Mouse (Mus musculus) cerebellum, postnatal 4 days (tissue): ENCODE data around the gene Gm10282.

ENCODE experiments used
- DNase-seq, 2 experiments: peaks; one replicate each; pipeline ENCODE4 v3.0.0; 2022; ENCODE audit warnings: low spot score in 2 of 2, mixed read lengths in 1 of 2

The Gm10282 gene

DNA sequence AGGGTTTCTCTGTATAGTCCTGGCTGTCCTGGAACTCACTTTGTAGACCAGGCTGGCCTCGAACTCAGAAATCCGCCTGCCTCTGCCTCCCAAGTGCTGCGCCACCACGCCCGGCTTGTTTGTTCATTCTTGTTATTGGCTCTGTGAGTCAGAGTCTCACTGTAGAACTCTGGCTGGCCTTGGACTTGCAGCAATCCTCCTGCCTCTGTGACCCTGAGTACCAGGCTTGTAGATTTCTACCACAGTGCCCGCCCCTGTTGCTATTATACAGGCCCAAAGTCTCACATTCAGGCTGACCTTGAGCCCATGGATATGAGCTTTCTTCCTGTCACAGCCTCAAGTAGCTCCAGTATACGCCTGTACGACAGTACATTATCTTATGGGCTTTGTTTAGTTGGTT lies 8.5 kb downstream of the Gm10282 start:
- no peak for DNase-seq

DNA sequence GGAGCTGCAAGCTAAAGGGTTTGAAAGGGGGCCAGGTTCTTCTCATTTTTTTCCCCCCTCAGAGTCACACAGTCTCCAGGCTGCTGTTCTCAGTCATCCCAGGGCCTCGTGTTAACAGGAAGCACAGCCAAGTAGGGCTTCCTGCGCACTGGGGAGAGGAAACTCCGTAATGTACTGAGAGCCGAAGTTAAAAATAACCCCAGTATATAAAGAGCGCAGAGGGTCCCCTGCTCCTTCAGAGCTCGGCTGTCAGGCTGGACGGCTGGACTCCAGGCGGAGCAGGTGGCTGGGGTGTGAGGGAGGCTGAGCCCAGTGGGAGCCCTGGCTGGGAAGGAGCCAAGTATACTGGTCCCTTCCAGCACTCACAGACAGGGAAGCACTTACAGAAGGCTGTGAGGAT lies 9.4 kb downstream of the Gm10282 start:
- peak in 1 of 2 experiments; percentile 72 for DNase-seq

DNA sequence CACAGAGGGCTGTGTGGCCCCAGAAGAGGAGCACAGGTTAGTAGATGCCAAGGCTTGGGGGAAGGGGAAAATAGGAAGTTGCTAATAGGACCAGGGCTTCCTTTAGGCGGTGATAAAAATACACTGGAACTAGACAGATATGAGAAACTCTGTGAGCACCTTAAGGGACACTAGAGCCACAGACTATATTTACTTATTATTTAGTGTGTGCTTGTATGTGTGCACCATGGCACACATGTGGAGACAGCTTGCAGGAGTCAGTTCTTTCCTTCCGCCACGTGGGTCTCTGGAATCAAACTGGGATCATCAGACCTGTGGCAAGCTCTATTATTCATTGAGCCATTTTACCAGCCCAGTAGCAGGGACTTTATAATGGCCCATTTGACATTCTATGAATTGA lies 9.9 kb downstream of the Gm10282 start:
- DNase-seq: no peak

DNA sequence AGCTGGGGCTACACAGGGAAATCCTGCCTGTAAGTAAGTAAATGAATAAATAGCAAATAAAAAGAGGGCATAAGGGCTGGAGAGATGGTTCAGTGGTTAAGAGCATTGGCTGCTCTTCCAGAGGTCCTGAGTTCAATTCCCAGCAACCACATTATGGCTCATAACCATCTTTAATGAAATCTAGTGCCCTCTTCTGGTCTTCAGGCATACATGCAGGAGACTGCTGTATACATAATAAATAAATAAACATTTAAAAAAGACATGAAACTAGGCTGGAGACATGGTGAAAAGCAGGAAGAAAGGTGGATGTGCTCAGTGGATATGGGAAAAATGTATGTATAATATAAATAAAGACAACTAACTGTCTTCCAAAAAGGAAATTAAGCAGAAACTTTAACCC lies 11.8 kb downstream of the Gm10282 start:
- no peak for DNase-seq

DNA sequence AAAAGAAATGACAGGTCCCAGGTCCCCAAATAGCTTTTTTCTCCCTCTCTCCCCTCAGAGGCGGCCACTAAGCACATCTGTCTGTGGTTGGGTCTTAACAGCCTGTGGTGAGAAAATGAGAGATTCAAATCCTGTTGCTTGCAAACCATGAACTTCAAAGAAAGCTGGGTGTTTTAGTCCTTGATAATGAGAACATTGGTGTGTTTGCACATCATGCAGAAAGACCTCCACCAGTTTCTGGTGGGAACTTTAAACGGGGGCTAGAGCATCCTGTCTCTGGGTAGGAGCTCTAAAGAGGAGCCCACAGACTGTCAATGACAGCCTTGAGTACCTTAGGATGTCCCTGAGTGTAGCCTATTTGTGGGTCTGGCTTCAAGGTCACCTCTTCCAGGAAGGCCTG lies 14.0 kb downstream of the Gm10282 start:
- no peak for DNase-seq

DNA sequence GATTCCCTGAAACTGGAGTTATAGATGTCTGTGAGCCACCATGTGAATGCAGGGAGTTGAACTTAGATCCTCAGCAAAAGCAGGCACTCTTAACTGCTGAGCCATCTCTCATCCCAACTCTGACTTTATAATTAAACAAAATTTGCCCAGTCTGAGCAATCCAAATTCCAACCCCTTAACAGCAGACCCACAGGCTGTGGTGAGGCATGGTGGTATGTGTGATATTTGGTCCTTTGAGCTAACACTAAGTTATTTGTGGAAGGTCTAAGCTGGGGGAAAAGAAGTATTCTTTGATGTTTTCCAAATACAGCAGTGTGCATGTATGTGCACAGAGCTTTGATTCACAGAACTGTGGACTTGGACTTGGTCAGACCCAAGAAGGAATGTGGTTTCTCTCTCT lies 16.0 kb downstream of the Gm10282 start:
- no peak for DNase-seq

DNA sequence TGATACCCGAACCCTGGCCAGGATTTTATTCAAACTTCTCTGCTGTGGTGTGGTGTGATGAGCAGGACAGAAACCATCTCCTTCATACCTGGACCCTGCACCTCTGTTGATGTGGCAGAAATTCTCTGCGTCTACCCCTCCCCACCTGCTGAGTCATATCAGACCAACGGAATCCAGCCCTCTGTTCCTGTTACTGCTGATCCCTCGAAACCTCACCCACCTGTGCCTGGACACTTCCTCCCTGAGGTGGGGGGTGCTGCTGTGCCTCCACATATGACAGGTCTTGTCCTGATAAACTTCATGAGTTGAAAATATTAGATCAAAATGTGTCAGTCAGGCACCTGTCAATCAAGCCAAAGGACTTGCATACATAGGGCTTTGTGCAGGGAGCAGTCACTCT lies 19.8 kb downstream of the Gm10282 start:
- no peak for DNase-seq

DNA sequence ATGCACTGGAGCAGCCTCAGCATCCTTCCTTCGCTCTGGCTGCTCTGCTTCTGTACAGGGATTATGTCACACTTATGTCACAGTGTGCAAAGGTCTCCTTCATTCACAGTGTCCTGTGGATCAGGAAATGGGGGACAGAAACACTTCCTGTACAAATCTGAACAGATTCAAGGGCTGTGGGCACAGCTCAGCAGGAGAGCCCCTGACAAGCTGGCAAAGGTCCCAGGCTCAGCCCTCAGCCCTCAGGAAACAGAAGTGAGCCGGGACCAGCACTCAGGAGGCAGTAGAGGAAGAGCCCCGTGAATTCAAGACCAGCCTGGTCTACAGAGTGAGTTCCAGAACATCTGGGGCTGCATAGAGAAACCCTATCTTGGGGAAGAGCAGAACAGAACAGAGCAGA lies 23.4 kb downstream of the Gm10282 start:
- DNase-seq: peak in 1 of 2 experiments; percentile 25

DNA sequence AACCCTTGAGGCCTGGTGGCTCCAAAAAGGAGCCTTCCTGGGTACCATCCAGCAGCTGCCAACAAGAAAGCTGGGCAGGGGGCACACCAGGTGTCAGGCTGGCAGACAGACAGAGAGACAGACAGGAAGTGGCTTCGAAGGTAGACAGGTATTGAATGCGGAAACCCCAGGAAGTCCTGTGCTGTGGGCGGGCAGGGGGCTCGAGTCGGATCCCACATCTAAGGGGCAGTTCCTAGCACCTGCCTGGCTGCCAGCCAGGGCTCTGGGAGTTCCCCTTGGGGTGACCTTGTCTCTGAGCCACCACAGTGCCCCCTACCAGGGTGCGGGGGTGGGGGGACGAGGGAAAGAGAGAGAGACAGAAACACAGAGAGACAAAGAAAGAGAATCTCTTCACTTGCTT lies 25.9 kb downstream of the Gm10282 start:
- no peak for DNase-seq

DNA sequence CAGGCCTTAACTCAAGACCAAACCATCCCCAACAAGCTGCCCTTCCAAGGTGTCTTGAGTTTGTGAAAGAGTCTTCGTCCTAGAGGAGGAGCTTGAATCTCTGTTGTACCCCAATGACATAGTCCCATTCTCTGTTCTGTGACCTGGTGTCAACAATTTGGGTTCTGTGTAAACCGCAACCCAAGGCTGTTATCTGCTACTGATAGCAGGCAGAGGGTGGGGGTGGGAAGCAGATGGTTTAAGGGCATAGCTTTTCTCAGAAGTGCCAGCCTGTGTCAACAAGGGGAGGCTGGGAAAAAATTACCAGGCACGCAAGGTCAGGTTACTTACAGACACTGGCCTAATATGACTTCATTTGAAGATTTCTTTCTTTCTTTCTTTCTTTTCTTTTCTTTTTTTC lies 27.8 kb downstream of the Gm10282 start:
- DNase-seq: no peak

DNA sequence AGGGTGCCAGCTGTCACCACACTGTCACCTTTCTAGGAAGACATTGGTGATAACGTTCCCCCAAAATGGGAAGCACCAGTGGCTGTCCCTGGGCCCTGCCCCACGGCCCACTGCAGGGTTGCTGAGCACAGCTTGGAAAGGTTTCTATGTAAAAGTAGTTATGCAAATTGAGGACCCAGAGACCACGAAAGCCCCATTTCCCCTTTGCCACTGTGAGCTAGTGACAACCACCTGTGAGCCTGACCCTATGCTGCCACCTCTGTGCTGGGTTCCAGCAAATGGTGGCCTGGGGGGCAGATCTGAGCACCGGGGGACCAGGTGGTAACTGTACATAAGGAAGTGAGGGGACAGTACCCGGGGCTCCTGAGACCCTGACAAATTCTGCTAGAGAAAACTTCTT lies 31.3 kb downstream of the Gm10282 start:
- DNase-seq: no peak

DNA sequence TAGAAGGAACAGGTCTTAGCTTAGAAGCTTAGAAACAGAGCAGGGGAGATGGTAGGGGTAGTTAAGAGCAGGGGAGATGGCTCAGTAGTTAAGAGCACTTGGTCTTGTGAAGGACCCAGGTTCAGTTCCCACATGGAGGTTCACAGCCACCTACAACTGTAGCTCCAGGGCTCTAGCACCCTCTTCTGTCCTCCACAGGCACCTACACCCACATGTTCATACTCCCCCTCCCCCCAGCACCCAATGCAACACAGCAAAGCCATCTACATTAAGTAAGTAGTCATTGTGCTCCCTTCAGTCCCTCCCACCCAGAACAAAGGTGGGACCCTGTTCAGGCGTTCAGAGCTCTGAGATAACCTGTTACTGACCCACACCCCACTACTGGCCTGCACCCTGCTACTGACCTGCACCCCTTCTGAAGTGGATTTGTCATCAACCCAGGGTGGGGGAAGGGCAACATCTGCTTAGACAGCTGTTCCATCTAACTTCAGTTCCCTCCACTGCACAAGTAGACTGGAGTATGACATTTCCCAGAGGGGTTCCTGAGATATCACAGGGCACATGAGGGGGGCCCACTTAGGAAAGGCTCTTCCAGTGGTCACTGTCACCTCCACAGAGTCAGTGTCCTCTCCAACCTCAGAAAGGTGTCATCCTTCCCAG lies 31.8 kb downstream of the Gm10282 start:
- DNase-seq: no peak

DNA sequence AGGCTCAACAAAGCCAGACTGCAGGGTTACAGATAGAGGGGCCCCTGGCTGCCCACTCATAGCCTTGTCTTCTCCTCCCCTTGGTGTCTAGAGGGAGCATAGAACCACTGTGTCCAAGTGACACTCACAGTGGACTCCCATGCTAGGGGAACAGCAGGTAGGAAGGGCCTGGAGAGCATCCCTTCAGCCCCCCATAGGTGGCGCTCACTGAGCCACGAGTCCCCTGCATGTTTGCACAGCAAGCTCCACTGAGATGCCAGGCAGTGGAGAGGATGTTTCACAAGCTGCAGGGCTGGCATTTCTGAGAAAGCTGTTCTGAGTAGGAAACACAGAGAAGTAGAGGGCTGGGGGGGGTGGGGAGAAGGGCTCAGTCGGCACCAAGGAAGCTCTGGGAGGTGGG lies 32.7 kb downstream of the Gm10282 start:
- peak; percentile 29 to 54 for DNase-seq

DNA sequence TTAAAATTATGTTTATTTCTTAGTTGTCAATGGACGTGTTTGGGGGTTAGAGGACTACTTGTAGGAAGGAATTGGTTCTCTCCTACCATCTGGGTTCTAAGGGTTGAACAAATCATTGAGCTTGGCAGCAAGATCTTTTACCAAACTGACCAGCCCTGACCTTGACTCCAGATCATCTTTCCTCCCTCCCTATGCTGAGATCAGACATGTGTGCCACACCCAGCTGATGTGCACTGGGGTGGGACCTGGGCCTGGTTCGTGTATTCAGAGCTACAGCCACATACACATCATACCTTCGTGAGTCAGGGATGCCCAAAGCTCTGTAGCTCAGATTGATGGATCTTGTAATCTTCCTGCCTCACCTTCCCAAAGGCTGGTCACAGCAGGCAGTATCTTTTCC lies 33.4 kb downstream of the Gm10282 start:
- DNase-seq: no peak

DNA sequence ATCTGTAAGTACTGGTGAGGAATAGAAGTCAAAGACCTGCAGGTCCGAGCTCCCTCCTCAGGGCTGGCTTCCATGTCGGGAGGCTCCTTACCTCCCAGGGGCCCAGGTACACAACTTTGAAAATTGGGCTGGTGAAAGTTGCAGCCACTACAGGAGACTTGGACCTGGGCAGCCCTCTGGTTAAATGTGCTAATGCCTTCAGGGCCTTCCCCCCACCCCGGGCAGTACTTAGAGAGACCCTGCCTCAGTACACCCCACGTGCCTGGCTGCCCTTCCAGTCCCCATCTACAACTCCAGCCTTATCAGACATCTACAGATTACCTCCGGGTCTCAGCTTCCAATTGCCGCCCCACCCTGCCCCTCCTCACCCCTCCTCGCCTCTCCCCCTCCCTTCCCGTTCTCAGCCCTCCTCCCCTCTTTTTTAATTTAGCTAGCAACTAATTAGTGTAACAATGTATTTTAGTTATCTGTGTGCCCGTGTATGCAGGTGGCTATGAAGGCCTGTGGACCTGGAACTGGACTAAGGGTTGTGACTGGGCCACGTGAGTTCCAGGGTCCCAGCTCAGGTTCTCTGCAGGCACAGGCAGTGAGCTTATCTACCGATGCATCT lies 33.9 kb downstream of the Gm10282 start:
- DNase-seq: no peak

DNA sequence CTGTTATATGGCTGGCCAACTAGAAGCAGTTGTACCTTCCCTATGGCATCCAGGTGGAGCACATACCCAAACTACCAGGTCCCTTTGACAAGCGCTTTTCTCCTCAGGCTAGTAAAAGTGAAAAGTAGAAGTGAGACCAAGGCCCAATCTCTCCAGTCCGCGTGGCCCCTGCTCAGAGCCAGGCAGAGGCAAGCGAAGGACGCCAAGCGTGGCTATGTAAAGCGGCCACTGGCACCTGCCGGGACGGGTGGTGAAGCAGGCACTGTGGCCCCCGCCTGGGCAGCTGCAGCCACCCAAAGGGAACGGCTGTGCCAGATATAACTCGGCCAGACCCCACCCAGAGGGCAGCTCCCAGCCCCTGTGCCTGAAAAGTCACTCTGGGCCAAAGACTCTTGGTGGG lies 34.5 kb downstream of the Gm10282 start:
- no peak for DNase-seq

DNA sequence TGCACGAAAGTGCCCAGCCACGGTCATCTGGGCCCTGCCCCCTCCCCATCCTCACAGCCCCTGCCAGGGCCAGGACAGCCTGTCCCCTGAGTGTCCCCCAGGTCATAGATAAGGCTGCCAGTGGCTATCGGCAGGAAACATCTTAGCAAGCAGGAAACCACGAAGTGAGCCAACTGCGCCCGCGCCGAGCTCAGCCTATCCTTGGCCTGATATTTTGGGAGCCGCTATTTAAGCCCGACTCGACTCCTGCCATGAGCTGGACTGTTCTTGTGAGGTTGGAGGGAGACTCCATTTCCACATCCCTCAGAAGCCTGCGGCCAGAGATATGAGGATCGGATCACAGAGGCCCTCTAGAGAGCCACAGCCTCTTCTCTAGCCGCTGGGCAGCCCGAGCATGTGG lies 36.7 kb downstream of the Gm10282 start:
- DNase-seq: no peak

DNA sequence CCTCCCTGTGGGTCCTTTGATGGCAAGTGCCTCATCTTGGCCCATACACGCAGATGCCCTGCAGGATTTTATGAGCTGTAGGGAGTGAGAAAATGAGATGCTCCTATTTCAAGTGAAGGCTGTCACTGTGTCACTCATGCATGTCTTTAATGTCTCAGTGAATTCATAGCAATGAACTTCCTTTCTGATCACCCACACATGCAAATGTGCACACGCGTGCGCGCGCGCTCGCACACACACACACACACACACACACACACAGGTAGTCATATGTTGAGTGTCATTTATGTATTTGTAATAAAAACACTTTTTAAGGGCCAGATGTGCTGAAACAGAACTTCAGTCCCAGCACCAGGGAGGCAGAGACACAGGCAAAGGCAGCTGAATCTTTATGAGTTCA lies 38.0 kb downstream of the Gm10282 start:
- DNase-seq: no peak

DNA sequence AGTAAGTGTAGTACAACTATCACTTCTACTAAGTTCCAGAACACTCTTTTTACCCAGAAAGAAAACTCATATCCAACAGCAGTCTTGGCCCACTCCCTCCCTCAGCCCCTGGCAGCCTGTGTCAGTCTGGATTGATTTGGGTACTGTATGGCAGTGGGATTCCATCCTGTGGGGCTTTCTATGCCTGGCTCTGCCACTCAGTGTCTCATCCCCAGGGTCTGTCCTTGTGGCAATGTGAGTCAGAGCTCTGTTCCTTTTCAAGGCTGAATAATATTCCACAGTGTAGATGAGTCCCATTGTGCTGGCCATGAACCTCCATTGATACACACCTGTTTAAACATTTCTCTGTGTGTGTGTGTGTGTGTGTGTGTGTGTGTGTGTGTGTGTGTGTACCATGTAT lies 38.4 kb downstream of the Gm10282 start:
- no peak for DNase-seq

DNA sequence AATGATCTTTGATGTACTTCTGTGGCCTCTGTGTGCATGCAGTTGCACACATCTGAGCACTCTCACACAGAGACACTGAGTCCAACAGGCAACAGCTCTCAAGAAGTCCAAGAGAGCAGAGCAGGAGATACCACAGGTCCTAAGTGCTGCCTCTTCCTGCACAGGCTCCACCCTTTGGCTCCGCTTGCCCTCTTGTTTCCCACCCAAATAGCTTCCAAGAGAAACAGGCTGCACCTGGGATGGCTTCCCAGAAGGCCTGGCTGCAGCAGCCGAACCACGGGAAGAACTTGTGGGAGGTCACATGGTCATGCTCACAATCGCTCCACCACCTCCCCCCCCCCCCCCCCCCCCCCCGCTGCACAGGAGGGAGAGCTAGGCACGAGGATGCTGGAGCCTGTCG lies 39.7 kb downstream of the Gm10282 start:
- no peak for DNase-seq

DNA sequence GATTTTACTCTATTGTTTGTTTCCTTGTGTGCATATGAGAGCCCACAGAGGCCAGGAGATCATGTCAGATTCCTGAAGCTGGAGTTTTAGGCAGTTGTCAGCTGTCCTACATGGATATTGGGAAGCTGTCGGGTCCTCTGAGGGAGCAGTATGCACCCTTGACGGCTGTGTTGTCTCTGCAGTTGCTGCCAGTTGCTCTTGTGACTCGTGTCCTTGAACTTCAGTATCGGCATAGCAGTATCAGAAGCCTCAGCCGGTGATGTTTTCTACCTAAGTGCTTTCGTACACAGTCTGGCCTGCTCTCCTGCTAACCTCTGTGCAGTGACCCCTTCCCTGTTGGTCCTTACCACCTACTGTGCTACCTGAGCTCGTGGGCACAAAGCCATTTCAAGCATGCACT lies 41.6 kb downstream of the Gm10282 start:
- no peak for DNase-seq

DNA sequence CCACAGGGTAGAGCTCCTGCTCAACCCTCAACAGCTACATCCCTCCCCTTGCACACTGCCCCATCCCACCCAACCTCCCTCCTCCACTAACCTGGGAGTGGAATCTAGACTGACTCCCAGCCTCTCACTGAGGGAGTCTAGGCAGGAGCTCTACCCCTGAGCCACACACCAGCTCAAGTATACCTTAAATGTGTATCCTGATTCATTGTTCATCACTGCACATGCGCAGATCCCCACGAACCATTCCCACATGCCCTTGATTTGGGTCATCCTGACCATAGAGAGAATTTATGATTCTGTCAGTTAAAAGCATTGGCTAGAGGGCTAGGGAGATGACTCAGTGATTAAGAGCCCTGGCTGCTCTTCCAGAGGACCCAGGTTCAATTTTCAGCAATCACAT lies 42.3 kb downstream of the Gm10282 start:
- DNase-seq: no peak

DNA sequence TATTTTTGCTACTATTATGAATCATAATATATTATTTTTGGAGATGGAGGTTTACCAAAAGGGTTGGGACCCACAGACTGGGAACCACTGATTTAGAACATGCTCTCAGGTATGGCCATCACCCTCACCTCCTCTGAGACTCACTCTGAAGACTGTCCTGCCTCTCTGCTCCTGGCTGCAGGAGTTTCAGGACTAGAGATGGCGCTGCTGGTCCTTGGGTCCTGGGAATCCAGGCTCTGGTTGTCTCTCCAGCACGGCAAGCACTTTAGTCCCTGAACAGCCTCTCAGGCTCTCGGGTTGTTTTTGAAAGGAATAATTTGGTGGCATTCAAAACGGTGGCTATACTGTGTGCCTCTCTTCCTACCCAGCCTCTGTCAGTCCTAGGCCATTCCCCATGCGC lies 43.2 kb downstream of the Gm10282 start:
- no peak for DNase-seq

DNA sequence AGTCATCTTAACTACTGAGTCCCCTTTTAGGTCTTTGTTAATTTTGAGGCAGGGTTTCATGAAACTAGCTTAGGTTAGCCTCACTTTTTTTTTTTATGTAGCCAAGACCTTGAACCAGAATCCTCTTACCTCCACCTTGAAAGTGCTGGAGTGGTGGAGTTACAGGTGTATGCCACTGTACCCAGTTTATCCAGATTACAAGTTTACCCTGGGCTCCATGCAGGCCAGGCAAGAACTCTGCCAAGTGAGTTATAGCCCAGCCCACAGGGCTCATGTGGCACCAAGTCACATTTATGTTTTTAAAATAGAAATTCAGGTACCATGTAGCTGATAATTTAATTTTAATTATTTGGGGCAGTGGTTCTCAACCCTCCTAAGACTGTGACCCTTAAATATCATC lies 43.6 kb downstream of the Gm10282 start:
- DNase-seq: no peak
